Mouse (Mus musculus): ENCODE measurements around the gene Ripk3. TPM values are rescaled to one million over a fixed set of nuclear protein-coding genes. Genes with fewer than 3 reads are reported as not detected.
A peak's percentile ranks its signal among the peaks of the same experiment; 100 is the strongest.

Ripk3 gene
- total RNA-seq, 2 experiments from 2014 or later = 0.96 TPM; not detected in 1

GRCm38 (mm10) chr14:55815310-55815751 is 26.7 kb upstream of the Ripk3 start:
- intact Hi-C loops (cut with DNase I) = no loop called here
- DNase-seq (ENCODE audit: low spot score in 2 of 2) = peak; percentile 9 to 37

DNA sequence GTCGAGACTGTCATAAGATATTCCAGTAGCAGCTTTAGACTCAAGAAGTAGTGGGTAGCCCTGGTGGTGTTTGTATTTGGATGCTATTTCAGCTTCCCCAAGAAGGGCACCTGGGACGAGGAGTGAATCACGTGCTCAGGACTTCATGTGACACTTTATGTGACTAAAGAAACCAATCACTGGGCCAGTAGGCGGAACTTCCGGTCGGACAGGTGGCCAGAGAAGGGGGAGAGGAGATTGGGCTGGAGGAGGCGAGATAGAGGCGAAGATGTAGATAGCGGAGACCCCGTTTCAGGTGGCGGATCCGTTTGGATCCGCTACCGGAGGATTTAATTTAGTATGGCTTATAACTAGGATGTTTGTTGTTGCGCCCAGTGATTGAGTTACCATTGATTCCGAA is 26.2 kb upstream of the Ripk3 start:
- intact Hi-C loops (cut with DNase I) = no loop called here
- DNase-seq (ENCODE audit: low spot score in 2 of 2) = peak; percentile 45 to 65

GRCm38 (mm10) chr14:55795380-55796163 is 6.9 kb upstream of the Ripk3 start:
- intact Hi-C loops (cut with DNase I) = no loop called here
- DNase-seq (ENCODE audit: low spot score in 2 of 2) = peak in 1 of 2 experiments; percentile 0

GRCm38 (mm10) chr14:55793946-55794345 is 5.3 kb upstream of the Ripk3 start:
- intact Hi-C loops (cut with DNase I) = no loop called here
- peak in 1 of 2 experiments; percentile 0 for DNase-seq (ENCODE audit: low spot score in 2 of 2)

GRCm38 (mm10) chr14:55793461-55793860 is 4.8 kb upstream of the Ripk3 start:
- intact Hi-C loops (cut with DNase I) = no loop called here
- DNase-seq (ENCODE audit: low spot score in 2 of 2) = peak in 1 of 2 experiments; percentile 0

GRCm38 (mm10) chr14:55787731-55788130 is 934 bp downstream of the Ripk3 start:
- DNase-seq (ENCODE audit: low spot score in 2 of 2) = peak; percentile 0
- intact Hi-C loops (cut with DNase I) = no loop called here

DNA sequence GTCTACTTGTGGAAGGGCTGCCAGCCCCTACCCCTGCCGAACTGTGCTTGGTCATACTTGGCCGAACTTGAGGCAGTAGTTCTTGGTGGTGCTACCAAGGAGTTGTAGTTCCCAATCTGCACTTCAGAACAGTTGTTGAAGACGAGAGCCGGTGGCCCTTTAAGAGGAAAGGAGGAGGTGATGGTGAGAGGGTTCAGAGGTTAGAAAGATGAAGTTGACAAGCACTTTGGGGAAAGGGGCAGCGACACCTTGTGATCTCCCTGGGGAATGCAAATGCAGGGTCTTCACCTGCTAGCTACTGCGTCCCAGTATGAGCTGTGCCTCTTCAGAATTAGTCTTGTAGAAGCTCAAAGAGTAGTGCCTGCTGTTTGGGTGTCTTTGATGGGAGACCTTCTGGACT is 3.5 kb downstream of the Ripk3 start:
- DNase-seq (ENCODE audit: low spot score in 2 of 2) = peak in 1 of 2 experiments; percentile 0
- intact Hi-C loops (cut with DNase I) = no loop called here

DNA sequence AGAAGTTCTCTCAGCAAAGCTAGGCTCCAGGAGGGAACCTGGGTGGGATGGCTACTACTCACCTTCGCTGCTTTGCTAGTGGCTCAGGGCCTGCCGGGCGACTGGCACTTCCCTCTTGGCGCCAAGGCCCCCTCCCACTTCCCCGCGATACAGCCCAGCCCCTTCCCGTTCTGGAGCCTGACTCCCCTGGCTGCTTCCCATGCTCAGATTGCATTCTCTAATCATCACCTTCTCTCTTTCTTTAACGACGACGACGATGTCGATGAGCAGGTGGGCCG is 4.8 kb downstream of the Ripk3 start, which contains the start of gene Adcy4:
Adcy4 (minus strand) TSS at position 138 of the 278 bp plus-strand sequence.
- intact Hi-C loops (cut with DNase I) = no loop called here

DNA sequence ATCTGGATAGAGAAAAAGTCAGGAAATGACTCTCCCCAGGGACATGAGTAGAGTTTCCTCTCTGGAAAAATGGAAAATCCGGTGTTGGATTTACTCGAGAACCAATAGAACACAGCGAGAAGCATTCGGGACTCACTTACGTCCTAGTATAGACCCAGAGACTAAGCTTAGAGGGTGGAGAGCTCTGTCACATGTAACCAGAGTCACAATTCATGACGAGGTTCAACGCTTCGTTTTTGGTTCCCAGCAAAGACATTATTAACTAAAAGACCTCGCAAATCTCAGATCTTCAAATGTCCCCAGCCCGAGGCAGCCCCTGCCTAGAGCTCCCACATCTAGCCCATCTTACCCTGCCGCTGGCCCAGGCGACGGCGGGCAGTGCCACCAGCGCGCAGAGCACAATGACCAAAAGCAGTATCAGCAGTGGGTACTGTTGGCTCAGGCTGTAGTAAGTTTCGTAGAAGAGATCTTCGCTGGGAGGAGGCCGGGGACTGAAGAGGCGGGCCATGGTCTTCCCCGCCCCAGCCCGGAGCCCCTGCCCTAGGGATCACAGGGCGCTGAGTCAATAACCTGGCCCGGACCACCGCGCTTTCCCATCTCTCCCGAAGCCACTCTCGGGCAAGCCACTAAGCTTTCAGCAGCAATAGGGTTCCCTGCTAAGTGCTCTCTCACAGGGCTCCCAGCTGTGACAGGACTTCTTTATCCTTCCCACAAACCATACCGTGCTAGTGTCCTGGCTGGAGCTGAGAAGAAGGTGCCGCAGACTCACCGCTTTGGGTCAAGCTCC is 5.3 kb downstream of the Ripk3 start:
- intact Hi-C loops (cut with DNase I) = no loop called here
- DNase-seq (ENCODE audit: low spot score in 2 of 2) = peak; percentile 0 to 1

More for the DNA sequence above, 4.8 kb downstream of the Ripk3 start, which contains the start of gene Adcy4:
- DNase-seq (ENCODE audit: low spot score in 2 of 2) = peak in 1 of 2 experiments; percentile 1

DNA sequence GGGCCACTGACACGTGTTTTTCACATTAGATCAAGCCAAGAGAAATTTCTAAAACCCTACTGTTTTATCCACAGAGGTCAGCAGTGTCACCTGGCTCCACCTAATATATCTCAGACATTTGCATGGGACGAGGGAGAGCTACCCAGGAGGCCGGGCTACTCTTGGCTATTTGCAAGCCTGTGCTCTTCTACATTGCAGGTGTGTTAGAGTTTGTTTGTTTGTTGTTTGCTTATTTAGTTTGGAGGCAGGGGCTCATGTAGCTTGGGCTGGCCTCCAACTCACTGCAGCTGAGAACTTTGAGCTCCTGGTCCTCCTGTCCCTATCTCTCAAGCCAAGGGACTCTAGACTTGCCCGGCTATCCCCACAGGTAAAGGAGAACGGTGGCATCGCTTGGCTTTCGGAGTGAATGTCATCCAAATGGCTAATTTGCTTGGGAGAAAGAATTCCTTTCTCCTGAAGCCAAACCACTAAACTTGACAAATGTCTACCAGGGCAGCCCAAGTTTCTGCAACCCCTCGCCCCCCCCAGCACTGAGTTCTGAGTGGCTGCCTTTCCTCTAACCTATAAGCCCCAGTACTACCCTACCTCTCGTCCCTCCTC is 6.2 kb downstream of the Ripk3 start:
- intact Hi-C loops (cut with DNase I) = no loop called here
- no peak for DNase-seq (ENCODE audit: low spot score in 2 of 2)

- peak; percentile 50 to 77 for DNase-seq (ENCODE audit: low spot score in 2 of 2)
- intact Hi-C loops (cut with DNase I) = loop anchor here (2.0 kb wide), 2 partner anchors 83 to 137 kb away; no protein-coding TSS in a partner anchor
Observed at GRCm38 (mm10) chr14:55781310-55781709, 7.4 kb downstream of the Ripk3 start.

- intact Hi-C loops (cut with DNase I) = loop anchor here (2.0 kb wide), 2 partner anchors 84 to 138 kb away; no protein-coding TSS in a partner anchor
- DNase-seq (ENCODE audit: low spot score in 2 of 2) = no peak
Observed at GRCm38 (mm10) chr14:55780736-55781135, 7.9 kb downstream of the Ripk3 start.

DNA sequence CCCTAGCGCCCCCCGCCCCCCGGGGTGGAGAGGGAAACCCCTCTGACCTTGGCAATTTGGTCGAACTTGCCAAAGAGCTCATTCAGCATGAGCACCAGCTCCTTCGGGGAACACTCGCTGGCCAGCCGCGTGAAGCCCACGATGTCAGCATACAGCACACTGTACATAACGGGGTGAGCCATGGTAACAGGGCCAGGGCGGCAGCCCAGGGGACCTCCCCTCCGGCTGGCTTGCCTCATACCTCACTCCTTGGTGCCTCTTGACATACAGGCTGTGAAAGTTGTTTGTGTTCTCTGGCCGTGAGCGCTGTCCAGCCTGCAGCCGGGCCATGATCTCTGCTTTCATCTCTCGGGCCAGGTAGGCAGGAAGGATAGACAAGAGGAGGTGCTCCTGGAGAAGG is 9.0 kb downstream of the Ripk3 start:
- intact Hi-C loops (cut with DNase I) = loop anchor here (2.0 kb wide), 2 partner anchors 85 to 139 kb away; no protein-coding TSS in a partner anchor
- no peak for DNase-seq (ENCODE audit: low spot score in 2 of 2)

- intact Hi-C loops (cut with DNase I) = no loop called here
- no peak for DNase-seq (ENCODE audit: low spot score in 2 of 2)
Observed at GRCm38 (mm10) chr14:55778686-55779085, 10.0 kb downstream of the Ripk3 start.

- intact Hi-C loops (cut with DNase I) = no loop called here
- DNase-seq (ENCODE audit: low spot score in 2 of 2) = no peak
Observed at GRCm38 (mm10) chr14:55777806-55778205, 10.9 kb downstream of the Ripk3 start.

DNA sequence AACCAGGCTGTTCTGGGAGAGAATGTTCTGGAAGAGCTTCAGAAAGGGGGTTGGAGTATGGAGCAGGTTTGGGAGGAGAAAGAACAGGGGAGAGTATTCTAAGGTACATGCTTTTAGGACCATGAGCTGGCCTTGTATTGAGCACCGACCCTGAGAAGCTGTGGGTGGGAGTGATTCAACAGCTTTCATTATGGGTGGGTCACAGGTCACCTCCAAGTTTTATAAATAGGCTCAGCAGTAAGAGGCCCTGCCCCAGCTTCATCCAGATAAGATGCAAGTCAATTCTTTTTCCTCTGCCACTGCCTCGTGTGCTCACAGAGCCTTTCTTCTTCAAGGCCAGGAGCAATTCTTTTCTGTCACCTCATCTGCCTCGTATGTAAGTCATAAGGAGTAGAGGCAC is 11.5 kb downstream of the Ripk3 start:
- intact Hi-C loops (cut with DNase I) = no loop called here
- no peak for DNase-seq (ENCODE audit: low spot score in 2 of 2)

DNA sequence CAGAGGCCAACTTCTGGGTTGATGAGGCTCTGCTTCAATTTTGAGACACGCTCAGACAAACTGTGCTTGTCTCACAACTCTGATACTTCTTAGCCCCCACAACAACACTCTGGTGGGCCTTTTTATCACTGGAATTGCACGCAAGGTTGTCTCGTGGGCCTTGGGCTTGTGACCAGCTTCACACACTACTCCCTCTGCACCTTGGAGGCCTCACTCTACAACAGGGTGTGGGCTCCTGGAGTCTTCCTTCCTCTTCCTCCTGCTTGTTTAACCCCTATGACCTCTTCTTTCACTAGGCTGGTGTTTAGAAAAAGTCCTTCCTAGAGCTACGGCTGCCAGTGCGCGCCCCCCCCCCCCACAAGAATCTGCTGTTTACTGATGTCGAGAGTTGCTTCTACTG is 12.0 kb downstream of the Ripk3 start:
- intact Hi-C loops (cut with DNase I) = no loop called here
- no peak for DNase-seq (ENCODE audit: low spot score in 2 of 2)

DNA sequence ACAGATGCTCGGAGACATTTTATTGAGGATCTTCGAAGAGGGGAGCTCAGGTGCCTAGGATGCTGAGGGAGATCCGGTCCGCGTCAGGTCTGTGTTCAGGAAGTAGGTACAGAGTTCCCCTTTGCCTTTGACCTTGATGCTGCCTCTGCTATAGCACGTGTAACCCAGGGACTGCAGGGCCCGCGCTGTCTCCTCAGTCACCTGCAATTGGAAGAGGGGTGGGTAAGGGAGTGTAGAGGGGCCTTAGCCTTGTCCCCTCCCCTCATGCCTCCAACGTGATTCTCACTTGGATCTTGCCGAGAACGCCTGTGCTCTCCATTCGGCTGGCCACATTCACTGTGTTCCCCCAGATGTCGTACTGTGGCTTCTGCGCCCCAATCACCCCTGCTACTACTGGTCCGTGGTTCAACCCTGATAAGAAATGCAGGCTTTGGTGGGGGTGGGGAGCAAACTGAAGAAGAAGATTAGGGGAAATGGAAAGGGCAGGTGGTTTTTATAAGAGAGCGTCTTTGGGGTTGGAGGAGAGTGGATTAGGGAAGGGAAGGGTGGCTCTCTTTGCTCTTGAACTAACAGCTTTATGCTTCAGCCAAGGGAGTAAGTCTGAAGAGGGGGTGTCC is 19.5 kb downstream of the Ripk3 start:
- intact Hi-C loops (cut with DNase I) = no loop called here
- no peak for DNase-seq (ENCODE audit: low spot score in 2 of 2)

- intact Hi-C loops (cut with DNase I) = no loop called here
Observed at GRCm38 (mm10) chr14:55768555-55768954, 20.1 kb downstream of the Ripk3 start.

More at GRCm38 (mm10) chr14:55768555-55768954, 20.1 kb downstream of the Ripk3 start:
- DNase-seq (ENCODE audit: low spot score in 2 of 2) = no peak
